Mouse (Mus musculus) spleen, postnatal 36 days (tissue): ENCODE measurements around the gene Ubr1.
"Not testable (repeated sequence)": the region's sequence is repeated elsewhere in the genome, so short reads cannot be mapped to it uniquely, and the experiment has no call there.

Experiments used
- DNase-seq, 2 experiments: peaks; one replicate each; pipeline ENCODE4 v3.0.0; 2022; ENCODE audit warnings: low spot score in 2 of 2, mixed read lengths in 1 of 2

Gene Ubr1

DNA sequence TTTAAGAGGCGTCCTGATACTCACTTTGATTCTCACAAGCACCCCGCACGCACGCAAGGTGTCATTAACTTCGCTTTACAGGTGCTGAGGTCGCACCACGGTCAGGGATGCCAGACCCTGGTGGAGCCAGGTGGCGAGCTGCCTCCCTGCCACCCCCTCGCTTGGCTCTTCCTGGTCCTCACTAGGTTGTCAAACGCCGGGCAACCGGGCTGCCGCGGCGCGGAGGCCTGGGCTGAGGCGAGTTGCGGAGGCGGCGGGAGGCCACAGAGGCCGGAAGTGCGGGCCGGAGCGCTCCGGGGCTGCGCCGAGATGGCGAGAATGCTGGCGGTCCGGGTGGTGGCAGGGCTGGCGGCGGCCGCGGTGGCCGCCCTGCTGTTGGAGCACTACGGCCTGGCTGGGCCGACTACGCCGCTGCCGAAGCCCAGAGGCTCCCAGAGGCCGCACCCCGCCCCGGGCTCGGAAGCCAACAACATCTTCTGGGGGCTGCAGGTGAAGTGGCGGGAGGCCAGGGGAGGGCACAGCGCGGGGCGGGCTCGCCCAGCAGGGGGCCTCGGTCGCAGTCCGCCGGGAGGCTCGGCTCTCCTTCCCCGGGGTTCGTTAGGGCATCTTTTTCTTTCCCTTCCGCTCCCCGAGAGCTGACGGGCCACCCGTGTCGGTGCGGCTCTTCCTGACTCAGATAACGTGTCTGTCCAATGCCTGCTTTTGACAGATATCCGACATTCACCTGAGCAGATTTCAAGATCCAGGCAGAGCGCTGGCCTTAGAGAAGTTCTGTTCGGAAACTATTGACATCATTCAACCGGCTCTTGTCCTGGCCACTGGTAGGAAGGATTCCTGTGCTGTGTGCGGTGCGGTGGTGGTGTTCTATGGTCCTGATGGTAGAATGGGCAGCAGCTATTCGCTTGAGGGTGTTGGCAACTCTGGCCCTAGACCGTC is 6.7 kb upstream of the Ubr1 start, which contains the start of gene Tmem62:
Gene Tmem62 (plus strand): TSS at position 28 of the 936 bp plus-strand sequence.
- DNase-seq = peak; percentile 71 to 73

- peak in 1 of 2 experiments; percentile 22 for DNase-seq
Measured at GRCm38 (mm10) chr2:120976308-120976707, 5.8 kb upstream of the Ubr1 start.

- peak in 1 of 2 experiments; percentile 5 for DNase-seq
Measured at GRCm38 (mm10) chr2:120972964-120973363, 2.4 kb upstream of the Ubr1 start.

GRCm38 (mm10) chr2:120972257-120972656 is 1.7 kb upstream of the Ubr1 start:
- DNase-seq = not testable (repeated sequence)

DNA sequence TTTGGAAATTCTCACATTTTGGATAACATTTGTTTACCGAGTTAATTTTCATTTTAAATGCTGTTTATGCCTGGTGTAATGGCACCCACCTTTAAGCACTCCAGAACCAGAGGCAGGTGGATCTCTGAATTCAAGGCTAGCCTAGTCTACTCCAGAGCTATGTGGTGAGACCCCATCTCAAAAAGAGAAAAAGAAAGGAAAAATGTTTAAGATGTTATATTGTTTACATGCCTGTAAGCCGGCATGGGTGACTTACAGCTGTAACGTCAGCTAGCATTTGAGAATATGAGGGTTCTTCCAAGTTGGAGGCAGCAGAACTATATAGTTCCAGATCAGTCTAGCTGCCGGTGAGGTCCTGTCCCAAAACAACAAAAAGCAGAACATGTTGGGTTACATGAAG is 1.3 kb upstream of the Ubr1 start:
- no peak for DNase-seq

DNA sequence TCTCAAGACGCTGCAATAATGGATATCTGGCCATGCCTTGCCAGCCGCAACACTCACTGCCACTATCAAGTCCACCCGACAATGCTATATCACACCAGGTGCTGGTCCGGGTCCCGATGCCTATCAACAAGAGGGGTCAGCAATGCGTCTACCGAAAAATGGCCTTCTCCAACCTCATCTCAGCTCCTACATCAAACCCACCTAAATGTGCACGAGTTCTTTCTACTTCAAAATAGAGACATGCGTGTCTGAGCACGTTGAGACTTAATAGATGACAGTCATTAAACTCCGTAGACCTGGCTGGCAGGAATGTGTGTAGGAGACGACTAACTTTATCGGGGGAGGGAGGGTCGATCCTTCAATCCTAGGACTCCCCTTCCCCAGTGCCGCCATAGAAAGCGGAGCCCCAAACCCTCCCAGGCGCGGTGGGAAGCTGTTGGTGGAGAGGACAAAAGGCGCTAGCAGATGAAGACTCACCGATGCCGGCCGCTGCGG is 423 bp downstream of the Ubr1 start:
- peak in 1 of 2 experiments; percentile 22 for DNase-seq

- no peak for DNase-seq
Measured at GRCm38 (mm10) chr2:120965486-120965885, 5.0 kb downstream of the Ubr1 start.

DNA sequence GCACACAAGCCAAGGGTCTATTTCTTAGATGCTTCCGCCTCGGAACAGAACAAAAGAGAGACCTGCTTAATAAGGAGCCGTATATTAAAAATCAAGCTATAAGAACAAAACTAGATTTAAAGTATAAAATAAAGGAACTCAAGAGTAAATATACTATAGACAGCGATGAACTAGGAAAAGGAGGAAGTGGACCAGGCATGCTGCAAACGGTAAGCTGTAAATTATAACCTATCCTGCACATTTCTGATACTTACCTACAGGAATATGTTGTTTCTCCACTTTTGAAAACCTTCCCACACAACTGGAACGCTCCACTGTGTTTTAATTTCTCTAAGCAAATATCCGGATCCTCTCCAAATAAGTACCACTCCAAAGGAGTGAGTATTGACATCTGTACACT is 7.4 kb downstream of the Ubr1 start:
- DNase-seq = no peak

DNA sequence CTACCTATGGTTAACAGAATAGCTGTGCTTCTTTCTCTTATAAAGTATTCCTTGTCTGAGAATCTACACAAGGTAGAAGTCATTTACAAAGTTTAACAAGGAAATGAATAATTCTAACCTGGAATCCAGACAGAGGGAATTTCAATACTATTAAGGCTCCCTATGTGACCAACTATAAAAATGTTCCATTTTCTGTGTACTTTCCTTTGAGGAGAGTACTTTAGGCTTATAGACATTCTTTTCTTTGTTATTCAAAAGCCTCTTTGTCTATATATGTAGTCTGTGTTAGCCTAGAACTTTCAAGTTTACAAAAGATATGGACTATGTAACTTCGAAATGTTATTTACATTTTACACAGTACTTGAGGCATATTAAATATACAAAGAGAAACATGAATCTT is 10.3 kb downstream of the Ubr1 start:
- no peak for DNase-seq

DNA sequence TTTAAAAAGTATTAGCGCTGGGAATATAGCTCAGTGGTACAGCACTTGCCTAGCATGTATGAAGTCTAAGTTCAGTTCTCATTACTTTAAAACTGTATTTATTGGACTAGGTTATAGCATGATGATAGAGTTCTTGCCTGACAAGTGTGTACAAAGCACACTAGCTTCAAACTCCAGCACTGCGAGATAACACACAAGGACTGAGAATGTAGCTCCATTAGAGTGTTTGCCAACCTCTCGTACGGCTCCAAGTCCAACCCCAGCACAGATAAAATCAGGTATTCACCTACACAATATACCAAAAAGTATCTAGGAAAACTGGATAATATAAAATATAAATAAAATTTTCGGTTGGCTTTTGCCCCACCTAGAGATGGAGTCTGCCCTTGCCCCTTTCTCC is 10.7 kb downstream of the Ubr1 start:
- DNase-seq = no peak

GRCm38 (mm10) chr2:120959363-120959762 is 11.2 kb downstream of the Ubr1 start:
- DNase-seq = no peak

GRCm38 (mm10) chr2:120952176-120952938 is 18.2 kb downstream of the Ubr1 start:
- DNase-seq = no peak

DNA sequence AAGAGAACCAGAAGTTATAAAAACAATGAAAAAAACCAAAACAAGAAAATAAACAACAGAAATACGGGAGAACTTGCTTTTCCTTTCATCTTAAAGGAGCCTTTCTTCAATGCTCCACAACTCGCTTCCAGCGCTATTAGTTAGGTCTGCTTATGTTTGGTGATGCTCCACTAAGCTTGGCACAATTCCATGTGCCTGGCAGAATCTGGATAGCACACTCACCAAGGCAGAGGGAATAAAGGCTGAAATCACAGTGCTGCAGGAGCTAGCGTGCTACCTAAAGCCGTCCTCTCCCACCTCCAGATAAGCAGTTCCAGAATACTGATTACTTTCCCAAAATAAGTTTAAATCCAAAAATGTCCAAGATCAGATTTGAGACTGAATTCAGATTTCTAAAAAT is 19.3 kb downstream of the Ubr1 start:
- DNase-seq = no peak

DNA sequence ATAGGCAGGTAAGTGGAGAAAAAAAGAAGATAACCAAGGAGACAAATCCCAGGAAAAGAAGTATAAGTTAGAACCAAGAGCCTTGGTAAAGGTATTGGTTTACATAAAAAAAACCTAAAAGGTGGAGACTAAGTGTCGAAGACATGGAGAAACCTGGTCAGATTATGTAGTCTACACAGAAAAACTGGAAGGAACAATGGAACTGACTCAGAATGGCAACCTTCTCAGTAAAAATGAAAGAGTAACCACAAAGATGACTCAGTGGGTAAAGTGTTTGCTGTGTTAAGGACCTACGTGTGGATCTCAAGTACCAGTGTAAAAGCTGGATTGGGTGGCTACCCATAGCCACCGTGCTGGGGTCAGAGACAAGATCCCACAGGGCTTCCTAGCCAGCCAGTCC is 37.5 kb downstream of the Ubr1 start:
- DNase-seq = no peak

GRCm38 (mm10) chr2:120909556-120909955 is 61.0 kb downstream of the Ubr1 start:
- DNase-seq = no peak

- no peak for DNase-seq
Measured at GRCm38 (mm10) chr2:120896361-120896760, 74.2 kb downstream of the Ubr1 start.

DNA sequence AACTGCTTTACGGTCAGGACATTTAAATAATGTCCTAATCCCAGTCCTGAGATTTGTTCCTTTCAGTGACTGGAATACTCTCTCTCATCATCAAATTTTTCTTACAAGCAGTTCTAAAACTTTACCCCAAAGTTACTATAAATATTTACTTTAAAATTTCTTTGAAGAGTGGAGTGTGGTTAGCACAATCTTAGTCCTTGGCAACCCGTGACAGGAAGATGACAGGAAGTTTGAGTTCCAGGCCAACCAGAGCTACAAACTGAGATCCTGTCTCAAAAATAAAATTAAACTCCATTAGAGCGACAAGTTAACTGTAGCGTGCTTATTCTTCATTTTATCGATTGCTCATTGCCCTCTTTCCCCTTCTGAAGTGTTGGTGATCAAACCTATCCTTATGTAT is 82.9 kb downstream of the Ubr1 start:
- no peak for DNase-seq

DNA sequence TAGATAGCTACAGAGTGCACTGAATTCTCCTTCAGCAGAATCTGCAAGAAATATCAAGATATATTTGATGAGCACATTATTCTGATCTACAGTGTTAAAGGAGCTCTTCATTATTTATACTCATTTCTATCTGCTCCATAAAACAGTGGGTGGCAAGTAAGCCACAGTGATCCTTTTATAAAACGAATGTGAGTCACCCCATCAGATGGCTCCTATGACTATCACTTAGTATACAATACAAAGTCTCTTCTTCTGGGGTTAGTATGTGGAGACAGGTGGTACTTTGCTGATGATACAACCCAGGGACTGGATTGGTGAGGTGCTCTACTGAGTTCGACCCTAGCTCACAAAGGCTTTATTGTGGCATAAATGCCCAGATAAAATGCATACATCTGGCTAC is 97.3 kb downstream of the Ubr1 start:
- no peak for DNase-seq

DNA sequence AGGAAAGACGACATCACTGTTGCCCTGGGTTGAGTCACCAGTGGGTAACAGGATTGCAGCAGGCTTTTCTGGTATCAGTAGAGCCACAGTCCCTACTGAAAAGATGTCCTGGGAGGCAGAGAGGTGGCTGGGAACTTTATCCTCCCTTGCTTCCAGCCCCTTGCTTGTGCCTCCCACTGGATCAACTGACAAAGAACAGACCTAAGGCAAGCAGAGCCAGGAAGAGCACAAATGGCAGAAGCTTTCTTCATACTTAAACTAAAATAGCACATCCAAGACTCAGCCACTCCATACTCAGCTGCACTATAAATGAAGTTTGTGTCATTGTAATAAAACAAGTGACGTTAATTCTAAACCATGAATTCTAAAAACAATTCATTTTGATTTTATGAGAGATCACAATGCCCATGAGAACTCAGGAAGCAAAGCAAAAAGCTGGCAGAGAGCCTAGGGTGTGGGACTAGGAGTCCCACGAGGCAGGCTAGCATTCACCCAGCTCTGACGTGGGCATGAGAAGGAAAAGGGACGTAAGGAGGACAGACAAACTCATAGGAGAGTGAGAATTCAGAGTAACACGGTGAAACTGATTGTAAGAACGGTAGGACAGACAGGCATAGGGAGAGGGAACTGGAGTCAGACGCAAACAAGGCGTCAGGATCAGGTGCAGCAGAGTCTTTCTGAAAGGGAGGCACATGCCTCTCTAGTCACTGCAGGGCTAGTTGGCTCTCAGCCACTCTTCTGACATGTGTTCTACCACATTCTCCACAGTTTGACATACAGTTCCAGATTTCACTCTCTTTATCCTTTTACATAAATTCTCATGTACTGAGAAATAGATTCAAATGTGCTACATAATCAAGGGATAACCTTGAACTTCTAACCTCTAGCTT is 98.8 kb downstream of the Ubr1 start:
- DNase-seq = no peak

- DNase-seq = no peak
Measured at GRCm38 (mm10) chr2:120867336-120867735, 103.2 kb downstream of the Ubr1 start.

GRCm38 (mm10) chr2:120866561-120866960 is 104.0 kb downstream of the Ubr1 start:
- no peak for DNase-seq

DNA sequence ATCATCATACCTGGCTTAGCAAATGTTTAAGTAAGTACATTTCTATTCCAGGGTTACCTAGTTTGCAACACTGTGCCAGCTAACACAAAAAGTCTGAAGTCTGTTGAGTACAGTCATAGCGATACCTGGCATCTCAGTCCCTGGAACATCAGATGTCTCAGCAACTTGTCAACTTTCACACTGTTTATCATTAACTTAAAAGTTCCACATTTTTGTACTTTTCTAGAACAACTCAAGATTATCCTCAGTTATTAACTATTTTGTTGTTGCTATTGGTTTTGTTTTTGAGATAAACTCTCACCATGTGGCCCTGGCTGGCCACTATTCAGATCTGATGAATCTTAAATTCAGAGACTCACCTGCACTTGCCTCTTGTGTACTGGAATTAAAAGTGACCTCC is 107.1 kb downstream of the Ubr1 start:
- no peak for DNase-seq
